Mouse (Mus musculus): Measurements from ENCODE around the gene Gng8. TPM values are rescaled to one million over a fixed set of nuclear protein-coding genes. Genes with fewer than 3 reads are reported as not detected.
A peak's percentile ranks its signal among the peaks of the same experiment; 100 is the strongest.

The Gng8 gene
- total and polyA plus RNA-seq, 2 experiments from 2014 or later = 0.27 to 1.7 TPM

DNA sequence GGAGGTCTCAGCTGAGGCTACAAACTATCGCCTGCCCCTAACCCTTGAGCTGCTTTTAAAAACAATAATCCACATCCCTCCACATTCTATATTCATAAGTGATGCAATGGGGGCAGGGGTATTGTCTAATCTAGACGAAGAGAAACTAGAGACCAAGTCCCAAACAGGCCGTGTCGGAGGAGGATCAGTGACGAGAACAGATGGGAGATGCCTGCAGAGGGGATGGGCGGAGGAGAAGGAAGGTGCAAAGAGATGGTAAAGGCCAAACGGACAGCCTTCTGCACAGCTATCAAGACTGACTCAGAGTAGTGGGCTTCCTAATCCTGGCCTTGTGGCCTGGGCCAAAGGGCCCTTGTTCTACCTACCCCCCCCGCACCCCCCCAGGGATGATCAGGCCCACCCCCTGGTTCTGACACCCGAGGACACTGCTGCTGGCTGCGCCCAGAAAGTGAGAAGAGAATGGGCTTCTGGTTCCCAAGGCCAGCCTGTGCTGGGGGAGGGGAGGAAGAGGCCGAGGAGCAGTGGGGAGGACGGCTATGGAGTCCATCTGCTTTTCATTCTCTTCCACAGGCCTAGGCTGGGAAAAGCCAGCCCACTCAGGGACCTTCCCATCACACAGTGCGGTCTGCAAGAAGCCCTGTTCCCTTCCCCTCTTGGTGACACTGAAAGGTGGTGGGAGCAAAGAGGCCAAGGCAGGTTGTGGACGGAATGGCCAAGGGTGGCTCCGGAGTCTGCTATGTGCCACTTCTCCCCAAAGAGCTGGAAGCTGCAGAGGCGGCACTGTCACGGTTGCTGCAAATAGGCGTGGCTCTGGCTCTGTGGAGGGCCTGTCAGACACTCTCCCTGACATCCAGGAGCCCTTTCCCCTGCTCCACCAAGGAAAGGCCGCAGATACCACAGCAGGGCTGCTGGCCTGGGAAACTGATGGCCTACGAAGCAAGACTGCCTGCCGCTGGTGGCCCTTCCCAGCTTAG, 29.5 kb downstream of the Gng8 start:
- TF ChIP-seq EP300 (IDR thresholded peaks at IDR 0.05; ENCODE audit: low read depth) = no peak
- TF ChIP-seq CTCF (IDR thresholded peaks at IDR 0.05; ENCODE audit: low read depth) = no peak
- H3K9ac ChIP-seq (replicated peaks; ENCODE audit: low read depth, low read length) = peak overlapping the region; percentile 93
- 49% methylated on average over 21 of the region's 21 CpGs for WGBS
- peak overlapping the region; percentile 99 for H3K4me2 ChIP-seq (ENCODE audit: low read depth, low read length)
- H3K4me3 ChIP-seq (ENCODE audit: low read depth, low read length) = peak overlapping the region; percentile 89
- DNase-seq (ENCODE audit: low spot score) (no peak), ATAC-seq (ENCODE audit: insufficient read depth, low read depth) (no peak)
- peaks cover 45% of the 10 kb centered on the region for H3K4me1 ChIP-seq (ENCODE audit: control insufficient read depth, insufficient read depth)
- peak overlapping the region; percentile 34 for H3K27ac ChIP-seq (ENCODE audit: low read depth)
- H3K36me3 ChIP-seq (replicated peaks; ENCODE audit: control insufficient read depth, insufficient read depth, low read length) = peaks cover 40% of the 10 kb centered on the region
- no peaks in the 10 kb centered on the region for H3K27me3 ChIP-seq (ENCODE audit: control insufficient read depth, insufficient read depth, low read length)
- H3K9me3 ChIP-seq (replicated peaks; ENCODE audit: control insufficient read depth, low read length) = no peaks in the 10 kb centered on the region

DNA sequence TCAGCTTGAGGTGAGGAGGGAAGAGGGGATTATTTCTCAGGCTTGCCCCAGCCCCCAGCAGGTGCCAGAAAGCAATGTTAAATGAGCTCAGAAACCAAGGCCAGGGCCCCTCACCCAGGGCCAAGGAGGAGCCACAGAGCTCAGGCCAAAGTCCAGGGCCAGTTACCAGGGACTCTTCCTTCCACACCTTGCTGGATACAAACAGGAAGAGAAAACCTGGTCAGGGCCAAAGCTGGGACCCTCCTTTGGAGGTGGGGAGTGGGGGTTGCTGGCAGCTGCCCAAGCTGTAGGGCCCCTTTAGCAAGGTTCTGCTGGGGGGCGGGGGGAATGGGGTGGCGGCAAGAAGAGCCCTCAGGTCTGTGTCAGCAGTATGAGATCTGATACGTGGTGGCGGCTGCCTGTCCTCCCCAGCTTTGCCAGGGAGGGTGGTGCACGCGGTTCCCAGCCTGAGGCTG, 30.3 kb downstream of the Gng8 start:
- H3K36me3 ChIP-seq (replicated peaks; ENCODE audit: control insufficient read depth, insufficient read depth, low read length) = peaks cover 32% of the 10 kb centered on the region
- no peaks in the 10 kb centered on the region for H3K9me3 ChIP-seq (replicated peaks; ENCODE audit: control insufficient read depth, low read length)
- 38% methylated on average over 6 of the region's 6 CpGs for WGBS
- peak overlapping the region; percentile 34; the same call in 1 of the 2 replicates for H3K27ac ChIP-seq (ENCODE audit: low read depth)
- H3K27me3 ChIP-seq (ENCODE audit: control insufficient read depth, insufficient read depth, low read length) = no peaks in the 10 kb centered on the region
- no peak for DNase-seq (ENCODE audit: low spot score)
- H3K4me3 ChIP-seq (ENCODE audit: low read depth, low read length) = peak overlapping the region; percentile 89
- peak overlapping the region; percentile 93 for H3K9ac ChIP-seq (replicated peaks; ENCODE audit: low read depth, low read length)
- no peak for ATAC-seq (ENCODE audit: insufficient read depth, low read depth)
- peaks cover 39% of the 10 kb centered on the region for H3K4me1 ChIP-seq (ENCODE audit: control insufficient read depth, insufficient read depth)
- TF ChIP-seq CTCF (IDR thresholded peaks at IDR 0.05; ENCODE audit: low read depth) = no peak
- no peak for TF ChIP-seq EP300 (IDR thresholded peaks at IDR 0.05; ENCODE audit: low read depth)
- peak overlapping the region; percentile 99 for H3K4me2 ChIP-seq (ENCODE audit: low read depth, low read length)

DNA sequence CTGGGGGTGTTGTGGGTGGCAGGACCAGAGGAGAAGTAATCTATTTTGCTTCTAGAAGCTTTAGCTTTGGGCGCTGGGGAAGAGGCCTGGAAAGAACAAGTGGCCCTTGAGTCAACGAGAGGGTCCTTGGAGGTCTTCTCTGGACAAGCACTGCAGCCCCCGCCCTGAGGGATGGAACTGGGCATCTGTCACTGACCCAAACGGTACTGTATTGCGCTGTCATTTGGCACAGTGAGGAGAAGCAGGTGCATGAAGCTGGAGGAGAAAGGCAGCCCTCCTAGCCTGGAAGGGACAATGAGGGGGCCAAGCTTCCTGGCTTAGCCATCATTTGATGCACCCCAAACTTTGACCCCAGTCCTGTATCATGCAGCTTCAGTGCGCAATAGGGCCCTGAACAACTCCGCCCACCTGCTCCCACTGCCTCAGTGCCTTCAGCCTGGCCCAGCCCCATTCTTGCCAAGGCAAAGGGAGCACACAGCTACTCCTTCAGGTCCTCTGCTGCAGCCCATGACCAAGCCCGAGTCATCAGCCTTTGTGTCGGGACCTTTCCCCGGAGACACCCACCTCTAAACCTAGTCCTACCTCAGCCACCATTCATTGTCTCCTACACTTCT, 30.9 kb downstream of the Gng8 start:
- DNase-seq (ENCODE audit: low spot score) (no peak), ATAC-seq (ENCODE audit: insufficient read depth, low read depth) (no peak)
- peak overlapping the region; percentile 9; the same call in 1 of the 2 replicates for H3K27ac ChIP-seq (ENCODE audit: low read depth)
- H3K27me3 ChIP-seq (ENCODE audit: control insufficient read depth, insufficient read depth, low read length) = no peaks in the 10 kb centered on the region
- H3K36me3 ChIP-seq (replicated peaks; ENCODE audit: control insufficient read depth, insufficient read depth, low read length) = peaks cover 27% of the 10 kb centered on the region
- TF ChIP-seq EP300 (IDR thresholded peaks at IDR 0.05; ENCODE audit: low read depth) = no peak
- peak overlapping the region; percentile 99 for H3K4me2 ChIP-seq (ENCODE audit: low read depth, low read length)
- H3K4me3 ChIP-seq (ENCODE audit: low read depth, low read length) = peak overlapping the region; percentile 89
- H3K9me3 ChIP-seq (replicated peaks; ENCODE audit: control insufficient read depth, low read length) = no peaks in the 10 kb centered on the region
- H3K9ac ChIP-seq (replicated peaks; ENCODE audit: low read depth, low read length) = peak overlapping the region; percentile 93
- peaks cover 37% of the 10 kb centered on the region for H3K4me1 ChIP-seq (ENCODE audit: control insufficient read depth, insufficient read depth)
- WGBS = 45% methylated on average over 10 of the region's 10 CpGs

DNA sequence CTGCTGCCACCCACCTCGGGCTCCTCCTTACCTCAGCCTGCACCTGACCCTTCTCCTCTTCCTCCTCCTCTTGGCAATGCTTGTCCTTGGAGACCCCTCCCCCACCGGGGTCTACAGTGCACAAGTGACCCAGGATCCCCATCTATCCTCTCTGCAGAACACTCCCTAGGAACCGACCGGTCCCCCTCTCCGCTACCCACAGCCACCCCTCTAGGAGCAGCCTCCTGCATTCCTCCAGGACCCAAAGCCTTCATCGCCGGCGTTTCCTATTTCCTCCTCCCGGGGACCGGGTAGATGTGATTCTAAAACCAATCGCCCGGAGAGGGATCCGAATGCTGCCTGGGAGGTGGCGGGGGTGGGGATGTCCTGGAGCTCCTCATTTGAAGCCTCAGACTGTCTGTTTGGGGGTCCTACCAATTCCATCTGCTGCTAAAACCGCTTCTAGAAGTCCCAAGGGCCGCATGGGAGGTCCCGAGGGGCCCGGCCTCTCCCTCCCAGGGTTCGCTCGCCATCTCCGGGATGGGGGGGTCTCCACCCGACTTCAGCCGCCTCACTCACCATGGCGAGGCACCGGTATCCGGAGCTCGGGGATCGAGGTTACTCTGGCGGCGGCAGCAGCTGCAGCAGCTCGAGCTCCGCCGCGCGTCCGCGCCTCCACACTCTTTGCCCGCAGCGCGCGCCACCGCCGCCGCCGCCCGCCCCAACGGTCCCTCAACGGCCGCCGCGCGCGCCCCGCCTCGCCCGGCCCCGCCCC, 31.9 kb downstream of the Gng8 start:
- Histone ChIP-seq H3K4me2 (ENCODE audit: low read depth, low read length) (peak overlapping the region; percentile 99), H3K4me3 (ENCODE audit: low read depth, low read length) (peak overlapping the region; percentile 89), H3K27me3 (ENCODE audit: control insufficient read depth, insufficient read depth, low read length) (no peaks in the 10 kb centered on the region), H3K9me3 (replicated peaks; ENCODE audit: control insufficient read depth, low read length) (no peaks in the 10 kb centered on the region), H3K4me1 (ENCODE audit: control insufficient read depth, insufficient read depth) (peaks cover 37% of the 10 kb centered on the region), H3K36me3 (replicated peaks; ENCODE audit: control insufficient read depth, insufficient read depth, low read length) (peaks cover 17% of the 10 kb centered on the region), H3K9ac (replicated peaks; ENCODE audit: low read depth, low read length) (peak overlapping the region; percentile 93), H3K27ac (ENCODE audit: low read depth) (peak overlapping the region; percentile 91)
- WGBS = 0% methylated on average over 55 of the region's 57 CpGs
- TF ChIP-seq CTCF (IDR thresholded peaks at IDR 0.05; ENCODE audit: low read depth) (no peak), EP300 (IDR thresholded peaks at IDR 0.05; ENCODE audit: low read depth) (no peak)
- DNase-seq (ENCODE audit: low spot score) (no peak), ATAC-seq (ENCODE audit: insufficient read depth, low read depth) (0 out of 2 replicates have a peak, but pooled peaks have one; percentile 0)
